Mouse (Mus musculus): Measurements from ENCODE around the gene Olfr352.

- TF ChIP-seq CTCF (IDR thresholded peaks at IDR 0.05; ENCODE audit: low read depth) (no peak), EP300 (IDR thresholded peaks at IDR 0.05; ENCODE audit: low read depth) (no peak)
Measured at GRCm38 (mm10) chr2:36905380-36905779, 37.1 kb downstream of the Olfr352 start, which contains the start of gene Olfr354.
